Mouse (Mus musculus) forebrain, embryonic 12.5 days (tissue): Measurements from ENCODE around the gene Alg5. TPM values are rescaled to one million over a fixed set of nuclear protein-coding genes. Genes with fewer than 3 reads are reported as not detected.

Experiments
- ATAC-seq: fragments of 200-750 bp; cut with Nextera tagmentation; 2 replicates; pipeline ENCODE4 v1.8.0; 2017; ENCODE audit warnings: moderate TSS enrichment; ENCODE audit not compliant: low FRiP score
- H3K27ac ChIP-seq: fragments of 300-500 bp; sonication (generic); 2 replicates; pipeline ENCODE4 v1.5.1; 2016; ENCODE audit warnings: mild to moderate bottlenecking
- H3K27me3 ChIP-seq: fragments of 300-500 bp; sonication (generic); 2 replicates; pipeline ENCODE4 v1.6.1; 2016; ENCODE audit warnings: mild to moderate bottlenecking
- H3K36me3 ChIP-seq: fragments of 300-500 bp; sonication (generic); replicated peaks from 2 replicates; pipeline ENCODE4 v1.6.1; 2016; ENCODE audit warnings: mild to moderate bottlenecking
- H3K4me1 ChIP-seq: fragments of 300-500 bp; sonication (generic); 2 replicates; pipeline ENCODE4 v1.6.1; 2016
- H3K4me2 ChIP-seq: fragments of 300-500 bp; sonication (generic); 2 replicates; pipeline ENCODE4 v1.6.1; 2016; ENCODE audit warnings: mild to moderate bottlenecking, moderate library complexity
- H3K4me3 ChIP-seq: fragments of 300-500 bp; sonication (generic); replicated peaks from 2 replicates; pipeline ENCODE4 v1.5.1; 2016; ENCODE audit warnings: mild to moderate bottlenecking
- H3K9ac ChIP-seq: fragments of 300-500 bp; sonication (generic); 2 replicates; pipeline ENCODE4 v1.6.1; 2016; ENCODE audit warnings: mild to moderate bottlenecking
- H3K9me3 ChIP-seq: fragments of 300-500 bp; sonication (generic); 2 replicates; pipeline ENCODE4 v1.6.1; 2016
- WGBS: fragments of 180-500 bp; shearing (Covaris S2); methylation state at CpG from one replicate; pipeline ENCODE4 v1.1.7; 2016; 5-methylcytosine and 5-hydroxymethylcytosine counted together
- polyA plus RNA-seq: library from polyadenylated mRNA; unstranded; fragments of >200 nt; fragmentation: Nextera tagmentation; extraction: Ambion mirVana; gene quantifications from 2 replicates; pipeline ENCODE4 v1.2.1, GENCODE M21; 2016

The Alg5 gene
- polyA plus RNA-seq, 1 experiment from 2014 or later = 43.4 TPM

DNA sequence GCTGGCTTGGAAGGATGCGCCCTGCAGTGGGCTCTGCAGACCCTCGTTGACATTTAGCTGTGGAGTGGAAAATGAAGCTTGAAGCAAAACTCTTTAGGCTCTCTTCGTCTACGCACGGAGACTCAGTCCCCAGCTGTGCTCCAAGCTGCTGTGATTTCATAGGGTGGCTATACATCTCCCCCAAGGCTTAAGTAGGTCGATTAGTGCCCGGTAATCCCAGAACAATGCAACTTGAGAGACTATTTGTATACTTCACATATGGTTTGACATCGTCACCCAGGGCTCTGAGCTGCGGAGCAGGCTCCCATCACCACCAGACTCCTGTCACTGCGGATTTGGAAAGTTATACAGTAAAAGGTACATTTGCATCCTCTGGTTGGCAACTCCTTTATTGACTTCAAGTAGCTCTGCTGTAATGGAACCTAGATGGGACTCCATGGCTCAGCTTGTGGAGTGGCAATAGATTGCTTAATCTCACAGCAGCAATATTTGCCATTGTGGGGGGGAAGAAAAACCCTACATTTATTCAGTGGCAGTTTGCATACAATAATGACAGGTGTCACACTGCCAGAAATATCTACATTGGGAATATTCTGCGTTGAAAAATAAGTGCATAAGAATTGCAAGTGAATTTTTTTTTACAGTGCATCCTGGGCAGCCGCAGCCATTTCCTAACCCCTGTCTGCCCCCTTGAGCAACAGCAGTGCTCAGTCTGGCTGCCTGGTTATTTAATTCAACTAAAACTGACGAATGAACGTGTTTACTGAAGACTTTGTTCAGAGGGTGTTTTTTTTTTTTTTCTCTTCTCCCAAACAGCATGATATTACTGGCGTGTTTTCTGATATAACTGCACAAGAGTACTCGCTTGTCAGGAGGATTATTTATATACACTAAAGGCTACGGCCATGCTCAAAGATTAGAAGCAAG, 34.3 kb downstream of the Alg5 start:
- H3K4me3 ChIP-seq = no peak overlapping the region
- H3K27me3 ChIP-seq = no peaks in the 10 kb centered on the region
- peaks cover 4% of the 10 kb centered on the region; the same call in 1 of the 2 replicates for H3K9me3 ChIP-seq
- WGBS = 61% methylated on average over 17 of the region's 17 CpGs
- no peaks in the 10 kb centered on the region for H3K36me3 ChIP-seq
- H3K27ac ChIP-seq = no peak overlapping the region
- no peak overlapping the region for H3K4me2 ChIP-seq
- no peak for ATAC-seq
- H3K4me1 ChIP-seq = peaks cover 6% of the 10 kb centered on the region; the same call in 1 of the 2 replicates
- H3K9ac ChIP-seq = no peak overlapping the region

DNA sequence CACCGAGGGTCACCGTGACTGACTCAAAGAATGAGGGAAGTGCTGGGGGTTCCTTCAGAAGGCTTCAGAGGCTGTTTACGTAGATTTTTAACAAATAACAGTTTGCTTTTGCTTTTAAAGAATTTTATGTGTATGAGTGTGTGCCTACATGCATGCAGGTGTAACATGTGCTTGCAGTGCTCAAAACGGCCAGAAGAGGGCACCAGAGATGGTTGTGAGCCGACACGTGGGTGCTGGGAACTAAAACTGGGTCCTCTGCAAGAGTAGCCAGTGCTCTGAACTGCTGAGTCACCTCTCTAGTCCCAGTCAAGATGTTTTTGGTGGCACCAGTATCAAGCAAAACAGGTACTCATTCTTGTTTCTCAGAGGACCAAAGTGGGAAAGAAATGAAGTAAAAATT, 38.3 kb downstream of the Alg5 start:
- Histone ChIP-seq H3K4me2 (no peak overlapping the region), H3K4me3 (no peak overlapping the region), H3K36me3 (no peaks in the 10 kb centered on the region), H3K27me3 (no peaks in the 10 kb centered on the region), H3K27ac (no peak overlapping the region), H3K9ac (no peak overlapping the region), H3K9me3 (peaks cover 4% of the 10 kb centered on the region; the same call in 1 of the 2 replicates), H3K4me1 (peaks cover 6% of the 10 kb centered on the region; the same call in 1 of the 2 replicates)
- 86% methylated on average over 6 of the region's 6 CpGs for WGBS
- ATAC-seq = no peak

DNA sequence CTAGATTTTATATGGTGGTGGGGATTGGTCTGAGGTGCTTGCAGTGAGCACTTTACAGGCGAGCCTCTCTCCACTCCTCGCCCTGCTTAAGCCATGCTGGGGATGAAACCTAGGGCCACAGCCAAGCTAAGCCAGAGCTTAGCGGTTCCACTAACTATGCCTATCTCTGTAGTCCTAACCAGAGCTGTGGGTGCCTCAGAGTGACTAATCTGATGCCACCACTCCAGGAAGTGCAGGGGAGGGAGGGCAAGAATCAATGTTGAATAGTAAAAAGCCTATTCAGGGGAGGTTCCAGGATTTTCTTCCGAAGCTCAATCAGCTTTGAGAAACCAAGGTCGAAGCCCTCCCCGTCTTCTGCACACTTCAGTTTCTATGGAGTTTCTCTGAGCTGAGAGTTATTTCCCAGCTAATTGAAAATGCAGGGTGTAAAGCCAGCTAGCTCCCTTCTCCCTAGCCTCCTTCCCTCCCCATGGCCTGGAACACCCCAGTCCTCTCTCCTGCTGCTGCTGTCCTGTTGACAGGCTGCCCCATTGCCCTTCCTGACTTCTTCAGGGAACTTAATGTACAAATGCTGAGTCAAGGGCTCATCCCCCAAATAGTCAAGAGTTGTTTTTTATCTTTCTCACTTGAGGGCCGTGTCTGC, 40.8 kb downstream of the Alg5 start:
- no peak for ATAC-seq
- WGBS = 69% methylated on average over 7 of the region's 7 CpGs
- H3K9me3 ChIP-seq = peaks cover 4% of the 10 kb centered on the region; the same call in 1 of the 2 replicates

DNA sequence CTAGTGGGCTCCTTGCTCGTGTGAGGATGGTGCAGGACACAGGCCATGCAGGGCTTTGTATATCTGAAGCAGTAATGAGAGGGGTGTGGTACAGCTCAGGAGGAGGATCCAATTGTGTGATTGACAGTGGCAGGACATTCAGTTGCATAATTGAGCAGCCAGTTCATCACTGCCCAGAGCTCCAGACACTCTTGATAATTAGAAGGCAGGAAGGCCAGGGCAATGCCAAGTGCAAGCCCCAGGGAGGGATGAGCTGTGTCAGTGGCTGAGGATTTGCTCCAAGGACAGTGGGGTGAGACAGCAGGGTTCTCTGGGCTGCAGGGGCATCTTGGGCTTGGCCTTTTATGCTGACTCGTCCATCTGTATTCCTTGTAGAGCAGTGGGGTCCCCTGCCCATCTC, 55.3 kb downstream of the Alg5 start:
- Histone ChIP-seq H3K9ac (no peak overlapping the region), H3K36me3 (no peaks in the 10 kb centered on the region), H3K9me3 (peaks cover 12% of the 10 kb centered on the region; the same call in 1 of the 2 replicates), H3K4me1 (no peaks in the 10 kb centered on the region), H3K4me2 (no peak overlapping the region), H3K27ac (no peak overlapping the region), H3K27me3 (no peaks in the 10 kb centered on the region), H3K4me3 (no peak overlapping the region)
- 67% methylated on average over 2 of the region's 2 CpGs for WGBS
- ATAC-seq = no peak

More for the DNA sequence above, 40.8 kb downstream of the Alg5 start:
- Histone ChIP-seq H3K27me3 (no peaks in the 10 kb centered on the region), H3K4me2 (no peak overlapping the region), H3K9ac (no peak overlapping the region), H3K4me1 (no peaks in the 10 kb centered on the region), H3K27ac (no peak overlapping the region), H3K4me3 (no peak overlapping the region), H3K36me3 (no peaks in the 10 kb centered on the region)

DNA sequence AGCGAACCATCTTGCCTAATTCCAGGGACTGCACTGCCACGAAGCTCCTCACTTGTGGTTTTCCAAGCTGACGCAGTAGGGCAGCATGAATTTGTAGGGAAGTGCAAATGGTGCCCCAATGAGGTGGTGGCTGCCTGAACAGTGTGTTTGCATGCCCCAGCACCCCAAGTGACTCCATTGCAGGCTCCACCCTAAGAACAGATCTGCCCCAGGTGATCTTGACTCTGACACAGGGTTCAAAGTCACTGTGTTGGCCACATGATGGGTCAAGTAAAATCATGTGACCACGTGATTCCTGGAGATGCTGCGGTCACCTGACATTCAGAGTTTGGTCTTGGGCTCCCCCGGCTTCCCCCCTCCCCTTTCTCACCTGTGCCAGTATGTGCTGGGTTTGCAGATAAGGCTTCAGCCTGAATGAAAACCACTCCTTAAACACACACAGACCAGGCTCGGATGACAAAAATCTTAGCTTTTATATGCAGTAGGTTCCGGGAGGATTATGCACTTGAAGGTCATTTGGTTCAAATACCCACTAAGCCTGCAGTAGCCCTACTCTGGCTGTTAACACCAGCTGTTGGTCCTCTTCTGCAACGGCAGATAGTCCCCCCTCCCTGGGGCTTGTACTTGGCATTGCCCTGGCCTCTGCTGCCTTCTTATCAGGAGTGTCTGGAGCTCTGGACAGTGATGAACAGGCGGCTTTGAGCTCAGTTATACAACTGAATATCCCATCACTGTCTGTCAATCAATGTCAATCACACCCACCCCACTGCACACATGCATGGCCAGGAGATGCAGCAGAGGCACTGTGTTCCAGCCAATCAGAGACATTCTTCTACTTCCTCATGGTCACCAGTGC, 56.7 kb downstream of the Alg5 start:
- H3K27me3 ChIP-seq = no peaks in the 10 kb centered on the region
- no peak overlapping the region for H3K9ac ChIP-seq
- ATAC-seq = no peak
- 83% methylated on average over 10 of the region's 10 CpGs for WGBS
- no peak overlapping the region for H3K4me2 ChIP-seq
- no peaks in the 10 kb centered on the region for H3K36me3 ChIP-seq
- peaks cover 12% of the 10 kb centered on the region; the same call in 1 of the 2 replicates for H3K9me3 ChIP-seq
- no peaks in the 10 kb centered on the region for H3K4me1 ChIP-seq
- no peak overlapping the region for H3K4me3 ChIP-seq
- no peak overlapping the region for H3K27ac ChIP-seq

DNA sequence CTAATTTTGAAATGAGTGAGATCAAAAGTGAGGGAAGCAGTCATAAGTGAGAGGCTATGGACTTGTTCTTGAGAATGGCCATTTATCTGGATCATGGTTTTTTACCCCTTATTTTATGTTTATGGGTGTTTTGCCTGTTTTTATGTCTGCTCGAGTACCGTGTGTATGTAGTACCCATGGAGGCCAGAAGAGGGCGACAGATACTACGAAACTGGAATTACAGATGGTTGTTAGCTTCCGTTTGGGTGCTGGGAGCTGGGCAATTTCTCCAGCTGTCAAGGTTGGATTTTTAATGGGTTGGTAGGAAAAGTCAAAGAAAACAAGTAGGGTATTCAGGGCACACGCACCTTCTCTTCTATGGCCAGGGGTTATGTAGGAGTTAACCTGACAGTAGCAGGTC, 58.4 kb downstream of the Alg5 start:
- Histone ChIP-seq H3K27me3 (no peaks in the 10 kb centered on the region), H3K36me3 (no peaks in the 10 kb centered on the region), H3K9ac (no peak overlapping the region), H3K4me3 (no peak overlapping the region), H3K4me1 (no peaks in the 10 kb centered on the region), H3K9me3 (peaks cover 12% of the 10 kb centered on the region; the same call in 1 of the 2 replicates), H3K27ac (no peak overlapping the region), H3K4me2 (no peak overlapping the region)
- 83% methylated on average over 6 of the region's 6 CpGs for WGBS
- no peak for ATAC-seq

DNA sequence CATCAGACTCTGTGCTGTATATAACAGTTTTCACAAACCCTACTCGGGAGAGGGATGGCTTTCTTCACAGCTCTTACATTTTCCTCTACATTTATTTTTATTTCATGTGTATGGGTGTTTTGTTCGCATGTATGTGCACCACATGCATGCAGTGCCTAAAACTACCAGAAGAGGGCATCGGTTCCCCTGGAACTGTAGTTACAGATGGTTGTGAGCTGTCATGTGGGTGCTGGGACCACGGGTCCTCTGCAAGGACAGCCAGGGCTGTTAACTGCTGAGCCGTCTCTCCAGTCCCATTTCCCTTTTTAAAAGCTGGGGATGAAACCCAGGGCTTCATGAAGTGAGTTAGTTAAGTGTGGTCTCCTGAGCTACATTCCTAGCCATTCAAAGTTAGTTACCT, 60.0 kb downstream of the Alg5 start:
- no peak for ATAC-seq
- H3K27ac ChIP-seq = no peak overlapping the region
- H3K4me3 ChIP-seq = no peak overlapping the region
- H3K27me3 ChIP-seq = no peaks in the 10 kb centered on the region
- no peak overlapping the region for H3K9ac ChIP-seq
- H3K36me3 ChIP-seq = no peaks in the 10 kb centered on the region
- no peaks in the 10 kb centered on the region for H3K4me1 ChIP-seq
- 93% methylated on average over 5 of the region's 5 CpGs for WGBS
- no peak overlapping the region for H3K4me2 ChIP-seq
- H3K9me3 ChIP-seq = peaks cover 12% of the 10 kb centered on the region; the same call in 1 of the 2 replicates

DNA sequence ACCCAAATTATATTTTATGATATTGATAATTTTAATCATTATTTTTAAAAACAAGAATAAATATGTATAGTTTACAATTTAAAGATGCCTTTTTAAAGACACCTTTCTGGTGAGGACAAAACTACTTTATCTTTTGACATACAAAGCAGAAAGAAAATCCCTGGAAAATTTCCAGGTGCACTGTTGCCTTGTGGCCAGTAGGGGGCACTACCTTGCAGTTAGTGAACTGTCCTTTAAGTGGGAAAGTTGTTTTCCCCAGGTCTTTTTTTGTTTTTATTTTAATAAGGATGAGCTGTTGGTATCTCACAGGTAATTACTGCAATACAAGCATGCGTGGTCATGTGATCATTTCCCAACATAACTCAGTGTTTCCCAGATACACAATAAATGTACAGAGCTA, 60.5 kb downstream of the Alg5 start:
- Histone ChIP-seq H3K27me3 (no peaks in the 10 kb centered on the region), H3K4me3 (no peak overlapping the region), H3K9ac (no peak overlapping the region), H3K36me3 (no peaks in the 10 kb centered on the region), H3K9me3 (peaks cover 12% of the 10 kb centered on the region; the same call in 1 of the 2 replicates), H3K4me1 (no peaks in the 10 kb centered on the region), H3K4me2 (no peak overlapping the region), H3K27ac (no peak overlapping the region)
- no peak for ATAC-seq
- 97% methylated on average over 1 of the region's 1 CpGs for WGBS

DNA sequence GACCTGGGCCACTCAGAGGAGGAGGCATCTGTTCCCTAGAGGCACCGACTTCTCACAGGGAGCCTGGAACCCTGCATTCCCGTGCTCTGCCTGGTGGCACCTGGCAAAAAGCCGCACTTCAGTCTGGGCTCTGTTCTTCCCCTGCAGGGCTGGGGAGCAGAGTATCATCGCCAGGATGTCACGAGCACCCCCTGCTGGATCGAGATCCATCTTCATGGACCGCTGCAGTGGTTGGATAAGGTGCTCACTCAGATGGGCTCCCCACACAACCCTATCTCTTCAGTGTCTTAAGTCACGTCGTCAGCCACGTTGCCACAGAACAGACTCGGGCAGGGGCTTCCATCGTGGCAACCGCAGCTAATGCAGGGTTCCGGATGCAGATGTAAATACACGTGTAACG, 61.9 kb downstream of the Alg5 start:
- peaks cover 12% of the 10 kb centered on the region; the same call in 1 of the 2 replicates for H3K9me3 ChIP-seq
- 42% methylated on average over 16 of the region's 16 CpGs for WGBS
- no peak overlapping the region for H3K27ac ChIP-seq
- no peak overlapping the region for H3K4me3 ChIP-seq
- no peaks in the 10 kb centered on the region for H3K36me3 ChIP-seq
- no peaks in the 10 kb centered on the region for H3K27me3 ChIP-seq
- H3K4me2 ChIP-seq = no peak overlapping the region
- no peaks in the 10 kb centered on the region for H3K4me1 ChIP-seq
- peak; percentile 64; the same call in 1 of the 2 replicates for ATAC-seq
- H3K9ac ChIP-seq = no peak overlapping the region

Other genes starting within 250 kb of the Alg5 start
- 122 and 127 TPM in 2 replicates for gene Supt20, start 42.7 kb upstream of the Alg5 start, polyA plus RNA-seq
- gene Gm21958, start 21.2 kb upstream of the Alg5 start, polyA plus RNA-seq = 1.3 and 2.0 TPM in 2 replicates
- 122 and 125 TPM in 2 replicates for gene Exosc8, start 146 bp upstream of the Alg5 start, polyA plus RNA-seq
- 0.17 and 0.24 TPM in 2 replicates for gene Smad9, start 20.0 kb downstream of the Alg5 start, polyA plus RNA-seq
- 56.8 and 65.6 TPM in 2 replicates for gene Rfxap, start 72.3 kb downstream of the Alg5 start, polyA plus RNA-seq
- gene Sertm1, start 180.3 kb downstream of the Alg5 start, polyA plus RNA-seq = 0.50 and 0.74 TPM in 2 replicates